Mouse (Mus musculus): ENCODE measurements around the gene Igsf21.

The Igsf21 gene

GRCm38 (mm10) chr4:140235361-140236153, 11.0 kb downstream of the Igsf21 start:
- DNase-seq (ENCODE audit: low spot score in 2 of 2), result no peak

- DNase-seq (ENCODE audit: low spot score in 2 of 2), result no peak
Observed at GRCm38 (mm10) chr4:140234412-140235205, 12.0 kb downstream of the Igsf21 start.

- no peak for DNase-seq (ENCODE audit: low spot score in 2 of 2)
Observed at GRCm38 (mm10) chr4:140227837-140228236, 18.7 kb downstream of the Igsf21 start.

- no peak for DNase-seq (ENCODE audit: low spot score in 2 of 2)
Observed at GRCm38 (mm10) chr4:140225204-140225603, 21.4 kb downstream of the Igsf21 start.

GRCm38 (mm10) chr4:140224451-140224850, 22.1 kb downstream of the Igsf21 start:
- DNase-seq (ENCODE audit: low spot score in 2 of 2), result no peak

- DNase-seq (ENCODE audit: low spot score in 2 of 2), result no peak
Observed at GRCm38 (mm10) chr4:140223067-140223466, 23.5 kb downstream of the Igsf21 start.

GRCm38 (mm10) chr4:140220326-140221093, 26.1 kb downstream of the Igsf21 start:
- no peak for DNase-seq (ENCODE audit: low spot score in 2 of 2)

GRCm38 (mm10) chr4:140218853-140219852, 27.4 kb downstream of the Igsf21 start:
- no peak for DNase-seq (ENCODE audit: low spot score in 2 of 2)

- DNase-seq (ENCODE audit: low spot score in 2 of 2), result peak in 1 of 2 experiments; percentile 38
Observed at GRCm38 (mm10) chr4:140218384-140218783, 28.2 kb downstream of the Igsf21 start.

- no peak for DNase-seq (ENCODE audit: low spot score in 2 of 2)
Observed at GRCm38 (mm10) chr4:140217934-140218333, 28.6 kb downstream of the Igsf21 start.

- DNase-seq (ENCODE audit: low spot score in 2 of 2), result no peak
Observed at GRCm38 (mm10) chr4:140216096-140216495, 30.5 kb downstream of the Igsf21 start.

GRCm38 (mm10) chr4:140215205-140215604, 31.4 kb downstream of the Igsf21 start:
- no peak for DNase-seq (ENCODE audit: low spot score in 2 of 2)

- DNase-seq (ENCODE audit: low spot score in 2 of 2), result no peak
Observed at GRCm38 (mm10) chr4:140214406-140214805, 32.2 kb downstream of the Igsf21 start.

- no peak for DNase-seq (ENCODE audit: low spot score in 2 of 2)
Observed at GRCm38 (mm10) chr4:140210129-140210890, 36.3 kb downstream of the Igsf21 start.

- peak; percentile 22 to 49 for DNase-seq (ENCODE audit: low spot score in 2 of 2)
Observed at GRCm38 (mm10) chr4:140205811-140206231, 40.8 kb downstream of the Igsf21 start.

GRCm38 (mm10) chr4:140204775-140205174, 41.8 kb downstream of the Igsf21 start:
- no peak for DNase-seq (ENCODE audit: low spot score in 2 of 2)

GRCm38 (mm10) chr4:140203696-140204272, 42.8 kb downstream of the Igsf21 start:
- DNase-seq (ENCODE audit: low spot score in 2 of 2), result no peak

- DNase-seq (ENCODE audit: low spot score in 2 of 2), result no peak
Observed at GRCm38 (mm10) chr4:140202196-140202595, 44.4 kb downstream of the Igsf21 start.

- no peak for DNase-seq (ENCODE audit: low spot score in 2 of 2)
Observed at GRCm38 (mm10) chr4:140200296-140200695, 46.3 kb downstream of the Igsf21 start.

GRCm38 (mm10) chr4:140196717-140197116, 49.9 kb downstream of the Igsf21 start:
- DNase-seq (ENCODE audit: low spot score in 2 of 2), result no peak

All from right cerebral cortex, postnatal 36 days (tissue).